Mouse (Mus musculus): ENCODE measurements around the gene Dhrs11. TPM values are rescaled to one million over a fixed set of nuclear protein-coding genes. Genes with fewer than 3 reads are reported as not detected.

The Dhrs11 gene
- polyA plus RNA-seq, 1 experiment from 2014 or later, result 15.1 TPM

DNA sequence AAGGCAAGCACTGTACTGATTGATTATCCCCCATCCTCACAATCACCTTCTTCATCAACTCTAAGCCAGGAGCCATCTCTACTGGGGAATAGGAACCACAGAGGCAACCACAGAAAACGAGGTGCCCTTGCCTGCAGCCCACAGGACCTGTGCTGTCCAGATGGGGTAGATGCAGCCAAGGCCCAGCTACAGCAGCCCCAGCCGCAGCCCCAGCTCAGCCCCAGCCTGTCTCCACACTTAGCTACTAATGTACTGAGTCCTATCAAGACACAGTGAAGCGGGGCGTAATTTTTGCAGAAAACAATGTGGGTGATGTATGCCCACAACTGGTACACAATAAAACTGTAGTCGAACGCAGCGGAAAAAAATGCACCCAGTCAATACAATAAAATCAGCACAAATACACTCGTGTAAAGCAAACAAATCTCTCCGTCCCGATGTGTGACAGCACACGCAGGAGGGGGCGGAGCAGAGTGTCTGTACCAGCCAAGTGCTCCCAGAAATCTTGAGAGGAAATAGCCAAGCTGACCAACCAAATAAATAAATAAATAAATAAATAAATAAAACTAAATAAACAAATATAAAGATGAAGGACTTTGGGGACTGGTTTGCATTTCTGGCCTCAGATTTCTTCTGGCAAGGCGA lies 53.8 kb downstream of the Dhrs11 start:
- Histone ChIP-seq H3K4me1 (replicated peaks) (peaks cover 54% of the 10 kb centered on the region), H3K4me3 (no peak overlapping the region), H3K36me3 (no peaks in the 10 kb centered on the region), H3K9me3 (no peaks in the 10 kb centered on the region), H3K27ac (peak overlapping the region; percentile 57; the same call in 1 of the 2 replicates), H3K27me3 (ENCODE audit: insufficient read depth, poor library complexity, severe bottlenecking) (peaks cover 82% of the 10 kb centered on the region)
- WGBS, result 62% methylated on average over 13 of the region's 13 CpGs
- DNase-seq (ENCODE audit: low spot score), result no peak

Other genes starting within 250 kb of the Dhrs11 start
- 12.2 and 13.9 TPM in 2 replicates for gene Mrm1, start 9.5 kb downstream of the Dhrs11 start, polyA plus RNA-seq (2016; fragmentation: Nextera tagmentation; extraction: Ambion mirVana)
- gene Ggnbp2, start 41.8 kb upstream of the Dhrs11 start, polyA plus RNA-seq (2016; fragmentation: Nextera tagmentation; extraction: Ambion mirVana), result 53.4 and 56.5 TPM in 2 replicates
- 9.9 and 11.3 TPM in 2 replicates for gene Myo19, start 51.2 kb upstream of the Dhrs11 start, polyA plus RNA-seq (2016; fragmentation: Nextera tagmentation; extraction: Ambion mirVana)
- 2.6 and 2.7 TPM in 2 replicates for gene Pigw, start 51.3 kb upstream of the Dhrs11 start, polyA plus RNA-seq (2016; fragmentation: Nextera tagmentation; extraction: Ambion mirVana)
- 87.0 and 93.5 TPM in 2 replicates for gene Znhit3, start 87.4 kb upstream of the Dhrs11 start, polyA plus RNA-seq (2016; fragmentation: Nextera tagmentation; extraction: Ambion mirVana)
- 6.0 and 10.0 TPM in 2 replicates for gene Car4, start 128.8 kb upstream of the Dhrs11 start, polyA plus RNA-seq (2016; fragmentation: Nextera tagmentation; extraction: Ambion mirVana)